Comparison of ENCODE assay signal across 8 mouse cellular contexts in genomic region chr9:118592585-118593249, GRCm38 (mm10). TPM values are rescaled to one million over a fixed set of nuclear protein-coding genes. Genes with fewer than 3 reads are reported as not detected.
DNase-seq lines count a peak whose midpoint lies in the region; ATAC-seq and TF ChIP-seq lines count a peak whose summit lies in the region.

No protein-coding gene starts in this region.

- H3K4me2 ChIP-seq in liver, postnatal 0 days (ENCODE audit: low read depth, low read length): no peak overlapping the region

- no peak for TF ChIP-seq EP300 in liver, postnatal 0 days (IDR thresholded peaks at IDR 0.05; ENCODE audit: low read depth)

- WGBS in kidney, adult 2 months: 44% methylated on average over 13 of the region's 13 CpGs
- 55% methylated on average over 13 of the region's 13 CpGs for WGBS in liver, postnatal 0 days (ENCODE audit: insufficient replicate concordance)

- TF ChIP-seq CTCF in E14TG2a.4 (conservative IDR thresholded peaks at IDR 0.05; ENCODE audit: low read length): no peak
- TF ChIP-seq CTCF in kidney, adult 2 months (conservative IDR thresholded peaks at IDR 0.05; ENCODE audit: insufficient read depth, insufficient read length, low read depth, low read length): no peak
- TF ChIP-seq CTCF in liver, postnatal 0 days (IDR thresholded peaks at IDR 0.05; ENCODE audit: low read depth): no peak

- peaks cover 8% of the 10 kb centered on the region; the same call in 1 of the 2 replicates for H3K27me3 ChIP-seq in E14TG2a.4 (ENCODE audit: insufficient read depth, low read length)
- H3K27me3 ChIP-seq in kidney, adult 2 months (replicated peaks; ENCODE audit: control insufficient read depth, insufficient read depth, low read length): no peaks in the 10 kb centered on the region
- no peaks in the 10 kb centered on the region for H3K27me3 ChIP-seq in liver, postnatal 0 days (ENCODE audit: insufficient read depth, low read length)

- peaks cover 30% of the 10 kb centered on the region for H3K4me1 ChIP-seq in E14TG2a.4 (replicated peaks; ENCODE audit: low read depth, low read length)
- H3K4me1 ChIP-seq in kidney, adult 2 months (ENCODE audit: control insufficient read depth, insufficient read depth, low read length): no peaks in the 10 kb centered on the region
- 0 out of 2 replicates have a peak, but pooled peaks cover 2% of the 10 kb centered on the region for H3K4me1 ChIP-seq in liver, postnatal 0 days (ENCODE audit: insufficient read depth)

- TF ChIP-seq POLR2A in kidney, adult 2 months (IDR thresholded peaks at IDR 0.05; ENCODE audit: low read depth, low read length): no peak

- ATAC-seq in liver, postnatal 0 days: peak; percentile 56

- no peak overlapping the region for H3K27ac ChIP-seq in kidney, adult 2 months (ENCODE audit: insufficient read depth, low read depth, low read length)
- H3K27ac ChIP-seq in liver, postnatal 0 days (ENCODE audit: low read depth): no peak overlapping the region

- H3K9me3 ChIP-seq in E14TG2a.4 (ENCODE audit: low read length): no peaks in the 10 kb centered on the region
- H3K9me3 ChIP-seq in liver, postnatal 0 days (ENCODE audit: low read length): no peaks in the 10 kb centered on the region

- no peak overlapping the region for H3K9ac ChIP-seq in liver, postnatal 0 days (replicated peaks)

- intact Hi-C loops in left cerebral cortex, postnatal 10 days (cut with DNase I): loop anchor here (10.0 kb wide), 1 partner anchor 472 kb away; no protein-coding TSS in a partner anchor

- H3K4me3 ChIP-seq in E14TG2a.4 (replicated peaks; ENCODE audit: low read length): peak overlapping the region; percentile 32
- H3K4me3 ChIP-seq in kidney, adult 2 months (ENCODE audit: insufficient read depth, low read depth, low read length): no peak overlapping the region
- H3K4me3 ChIP-seq in liver, postnatal 0 days (ENCODE audit: low read depth, low read length): no peak overlapping the region

- no peaks in the 10 kb centered on the region for H3K36me3 ChIP-seq in E14TG2a.4 (ENCODE audit: insufficient read depth, low read length)
- H3K36me3 ChIP-seq in kidney, adult 2 months (ENCODE audit: control insufficient read depth, insufficient read depth, low read length): no peaks in the 10 kb centered on the region
- H3K36me3 ChIP-seq in liver, postnatal 0 days (replicated peaks; ENCODE audit: insufficient read depth, low read length): no peaks in the 10 kb centered on the region

- DNase-seq in adrenal gland, postnatal 14 days: peak; percentile 65
- no peak for DNase-seq in adrenal gland, adult 8-10 months
- DNase-seq in kidney, adult 2 months: peak; percentile 78
- peak; percentile 47 for DNase-seq in liver, postnatal 0 days
- no peak for DNase-seq in left cerebral cortex, postnatal 10 days (ENCODE audit: extremely low spot score in 1 of 2, low spot score in 2 of 2)
- DNase-seq in cerebellum, postnatal 25 days: no peak
- DNase-seq in cerebellum, postnatal 4 days (ENCODE audit: low spot score in 2 of 2): no peak

RNA-seq across cellular contexts. Expression of gene Itga9, which starts 13.8 kb away (rescaled TPM):
- 41.5 and 44.2 TPM in 2 replicates for total RNA-seq in adrenal gland, postnatal 14 days (2021)
- 10 to 100 TPM; 64.9 to 75.4 (median 67.8) TPM for total RNA-seq in adrenal gland, adult 8-10 months (2022)
- 15.0 and 17.0 TPM in 2 replicates for polyA plus RNA-seq in kidney, adult 2 months (2012; rRNA removed)
- polyA plus RNA-seq in liver, postnatal 0 days (2015; fragmentation: Nextera tagmentation; extraction: Ambion mirVana): 3.8 and 4.8 TPM in 2 replicates
- 1 to 10 TPM; 6.9 to 8.2 TPM for total RNA-seq in left cerebral cortex, postnatal 10 days (2021)

Comparison
In these comparisons a context has a peak if more than half of its experiments do, and no peak if none do; other contexts are left out.
1. DNase-seq: peak in adrenal gland, postnatal 14 days (single experiment), kidney, adult 2 months (single experiment) and liver, postnatal 0 days (single experiment); none in adrenal gland, adult 8-10 months (single experiment), left cerebral cortex, postnatal 10 days (0 of 2), cerebellum, postnatal 25 days (0 of 2) and cerebellum, postnatal 4 days (0 of 2).